Mouse (Mus musculus) fat pad, adult 2 months (tissue): Measurements from ENCODE around the gene Ercc6l2.
"Not testable (repeated sequence)": the region's sequence is repeated elsewhere in the genome, so short reads cannot be mapped to it uniquely, and the experiment has no call there.

Source experiments
- DNase-seq: peaks from one replicate; pipeline ENCODE4 v3.0.0-alpha.2; 2011; ENCODE audit warnings: low read depth, low spot score; ENCODE audit errors: extremely low read depth

Ercc6l2 gene

GRCm38 (mm10) chr13:63879105-63879863 is 64.2 kb downstream of the Ercc6l2 start:
- DNase-seq, result no peak

DNA sequence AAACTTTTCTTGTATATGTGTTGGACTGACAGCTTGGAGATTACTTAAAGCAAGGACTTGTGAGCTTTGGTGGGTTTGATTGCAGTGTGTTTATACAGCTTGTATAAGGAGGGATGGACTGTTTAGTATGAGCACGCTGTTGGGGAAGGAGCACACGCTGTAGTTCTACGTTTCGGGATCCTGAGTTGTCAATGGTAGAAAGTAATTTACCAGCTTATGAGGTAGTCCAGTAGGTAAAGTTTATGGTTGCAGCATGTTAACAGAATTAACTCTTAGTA is 64.8 kb downstream of the Ercc6l2 start:
- no peak for DNase-seq

DNA sequence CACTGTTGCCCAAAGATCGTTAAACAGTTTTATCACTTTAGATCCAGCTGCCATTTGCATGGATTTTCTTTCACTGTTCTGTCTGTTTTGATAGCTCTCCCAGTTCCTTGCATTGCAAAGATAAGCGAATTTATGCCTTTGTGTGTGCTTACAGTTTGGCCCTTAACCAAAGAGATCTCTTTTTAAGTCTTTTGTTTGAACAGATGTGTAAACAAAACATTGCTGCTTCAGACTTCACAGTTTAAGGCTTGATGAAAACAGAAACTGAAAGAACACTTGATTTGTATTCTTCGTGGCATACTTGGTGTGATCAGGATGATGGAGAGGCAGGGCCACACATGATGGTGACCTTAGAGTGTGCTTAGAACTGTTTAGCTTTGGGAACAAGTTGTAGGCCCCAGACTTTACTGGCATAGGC is 70.5 kb downstream of the Ercc6l2 start:
- DNase-seq, result no peak

- no peak for DNase-seq
These were observed 71.5 kb downstream of the Ercc6l2 start for GRCm38 (mm10) chr13:63886429-63887052.

GRCm38 (mm10) chr13:63900679-63901302 is 85.8 kb downstream of the Ercc6l2 start:
- no peak for DNase-seq

- DNase-seq, result no peak
These were observed 86.3 kb downstream of the Ercc6l2 start for GRCm38 (mm10) chr13:63901303-63901713.

DNA sequence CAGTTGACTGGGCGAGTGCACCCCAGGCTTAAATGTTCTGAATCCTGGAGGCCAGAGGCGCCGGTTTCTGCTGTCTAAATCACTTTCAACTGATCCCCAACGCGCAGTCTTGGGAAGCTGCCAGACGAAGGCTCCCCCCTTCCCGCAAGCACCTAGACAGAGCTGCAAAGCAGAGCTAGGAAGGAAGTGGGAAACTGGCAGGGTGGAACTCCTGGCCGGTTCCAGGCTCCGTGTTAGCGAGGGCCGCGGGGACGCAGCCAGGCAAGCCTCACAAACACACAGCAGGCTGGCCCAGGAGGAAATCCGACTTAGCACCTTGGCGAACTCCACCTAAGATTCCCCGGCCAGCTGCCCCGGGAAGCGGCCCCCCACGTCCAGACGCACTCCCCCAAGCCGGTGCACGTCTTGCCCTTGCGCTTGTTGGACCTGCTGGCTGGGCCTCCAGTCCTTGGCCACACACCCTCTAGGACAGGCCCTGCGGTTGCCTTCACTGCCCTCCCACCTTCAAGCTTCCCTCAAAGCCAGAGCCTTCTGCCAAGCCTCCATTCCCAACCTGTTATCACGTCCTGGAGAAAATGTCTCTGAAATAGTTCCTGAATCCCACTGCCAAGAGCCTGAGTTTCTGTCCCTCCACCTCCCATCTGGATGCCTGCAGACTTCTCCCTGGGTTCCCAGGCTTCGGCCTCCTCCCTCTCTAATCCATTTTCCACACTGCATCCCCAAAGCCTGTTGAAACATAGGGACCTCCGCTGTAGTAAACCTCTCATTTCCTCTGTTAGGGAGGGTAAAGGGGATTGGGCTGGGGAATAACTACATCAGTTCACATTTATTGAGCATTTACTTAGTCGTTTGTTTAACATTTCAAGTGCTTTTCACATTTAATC is 86.9 kb downstream of the Ercc6l2 start:
- DNase-seq, result no peak

- DNase-seq, result peak; percentile 94
These were observed 91.5 kb downstream of the Ercc6l2 start for GRCm38 (mm10) chr13:63906516-63906915.

DNA sequence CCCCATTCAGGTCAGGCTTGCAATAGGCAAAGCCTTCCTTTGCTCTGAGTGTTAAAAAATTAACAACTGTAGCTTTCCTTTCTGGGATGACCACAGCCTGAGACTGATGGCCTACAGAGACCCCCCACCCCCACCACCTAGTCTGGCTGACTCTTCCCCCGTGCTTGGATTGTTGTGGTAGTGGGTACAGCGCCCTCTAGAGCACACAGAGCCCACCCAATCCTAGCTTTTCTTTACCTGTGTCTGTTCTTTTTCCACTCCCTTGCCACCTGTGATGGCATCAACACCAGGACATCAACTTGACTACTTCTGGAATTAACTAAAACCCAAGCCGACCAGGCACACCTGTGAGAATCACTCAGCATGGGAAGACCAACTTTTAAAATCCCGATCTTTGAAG is 92.4 kb downstream of the Ercc6l2 start:
- DNase-seq, result no peak

GRCm38 (mm10) chr13:63910141-63910804 is 95.2 kb downstream of the Ercc6l2 start:
- no peak for DNase-seq

GRCm38 (mm10) chr13:63911617-63912016 is 96.6 kb downstream of the Ercc6l2 start:
- no peak for DNase-seq

- no peak for DNase-seq
These were observed 98.1 kb downstream of the Ercc6l2 start for GRCm38 (mm10) chr13:63913136-63913535.

DNA sequence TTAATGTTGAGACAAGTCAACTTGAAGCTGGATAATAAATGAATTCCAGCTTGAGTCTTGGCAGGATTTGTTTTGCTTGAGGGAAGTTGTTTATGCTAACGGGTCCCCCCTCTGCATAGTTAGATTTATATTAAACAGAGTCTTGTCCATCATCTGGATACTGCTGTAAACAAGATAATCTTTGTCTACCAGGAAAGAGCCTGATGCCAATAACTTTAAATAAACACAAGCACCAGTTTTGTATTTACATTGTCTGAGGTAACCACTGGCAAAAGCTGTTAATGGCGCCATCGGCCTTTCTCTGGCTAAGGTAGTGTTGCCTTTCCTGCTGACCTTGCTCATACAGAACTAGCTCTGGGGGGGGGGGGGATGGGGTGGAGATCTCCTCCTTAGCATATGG is 100.1 kb downstream of the Ercc6l2 start:
- DNase-seq, result no peak

DNA sequence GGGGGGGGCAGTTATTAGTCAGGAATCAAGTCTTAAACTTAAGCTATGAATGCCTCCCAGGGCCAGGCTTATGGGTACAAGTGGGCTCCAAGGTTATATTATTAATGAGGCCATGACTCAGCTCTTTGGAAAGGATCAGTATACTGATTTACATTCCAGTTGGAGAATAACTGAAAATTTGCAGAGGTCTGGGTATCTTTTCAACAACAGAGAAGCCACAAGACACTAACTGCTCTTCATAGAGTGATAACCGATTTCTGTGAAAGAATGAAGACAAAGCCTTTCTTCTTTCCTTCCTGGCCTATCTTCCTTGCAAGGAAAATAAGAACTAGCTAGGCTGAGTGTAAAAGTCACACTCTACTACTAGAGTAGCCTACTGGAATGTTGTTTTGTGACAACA is 100.6 kb downstream of the Ercc6l2 start:
- DNase-seq, result no peak

- no peak for DNase-seq
These were observed 101.5 kb downstream of the Ercc6l2 start for GRCm38 (mm10) chr13:63916568-63916967.

DNA sequence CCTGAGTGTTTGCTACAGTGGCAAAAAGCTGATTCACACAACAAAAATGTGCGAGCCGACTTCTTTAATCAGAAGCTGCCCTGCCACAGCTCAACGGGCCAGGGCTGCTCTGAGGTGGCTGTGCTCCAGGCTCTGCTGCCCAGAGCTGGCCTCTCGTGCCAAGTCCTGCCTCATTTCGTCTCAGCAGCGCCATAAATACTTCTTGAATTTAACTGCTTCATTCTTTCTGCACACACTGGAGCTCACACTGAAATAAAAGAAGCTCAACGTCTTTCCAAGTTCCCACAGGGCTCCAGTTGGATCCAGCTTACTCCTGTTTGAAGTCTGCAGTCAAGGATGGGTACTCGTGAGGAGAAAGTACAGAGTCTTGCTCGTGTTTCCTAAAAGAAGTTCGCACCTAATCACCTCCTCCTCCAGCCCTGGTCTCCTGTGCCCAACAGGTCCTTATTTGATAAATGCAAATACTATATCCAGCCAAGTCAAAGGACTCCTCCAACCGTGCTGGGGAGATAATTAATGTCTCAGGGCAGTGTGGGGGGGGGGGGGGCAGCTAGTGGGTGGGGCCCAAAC is 102.2 kb downstream of the Ercc6l2 start:
- no peak for DNase-seq

DNA sequence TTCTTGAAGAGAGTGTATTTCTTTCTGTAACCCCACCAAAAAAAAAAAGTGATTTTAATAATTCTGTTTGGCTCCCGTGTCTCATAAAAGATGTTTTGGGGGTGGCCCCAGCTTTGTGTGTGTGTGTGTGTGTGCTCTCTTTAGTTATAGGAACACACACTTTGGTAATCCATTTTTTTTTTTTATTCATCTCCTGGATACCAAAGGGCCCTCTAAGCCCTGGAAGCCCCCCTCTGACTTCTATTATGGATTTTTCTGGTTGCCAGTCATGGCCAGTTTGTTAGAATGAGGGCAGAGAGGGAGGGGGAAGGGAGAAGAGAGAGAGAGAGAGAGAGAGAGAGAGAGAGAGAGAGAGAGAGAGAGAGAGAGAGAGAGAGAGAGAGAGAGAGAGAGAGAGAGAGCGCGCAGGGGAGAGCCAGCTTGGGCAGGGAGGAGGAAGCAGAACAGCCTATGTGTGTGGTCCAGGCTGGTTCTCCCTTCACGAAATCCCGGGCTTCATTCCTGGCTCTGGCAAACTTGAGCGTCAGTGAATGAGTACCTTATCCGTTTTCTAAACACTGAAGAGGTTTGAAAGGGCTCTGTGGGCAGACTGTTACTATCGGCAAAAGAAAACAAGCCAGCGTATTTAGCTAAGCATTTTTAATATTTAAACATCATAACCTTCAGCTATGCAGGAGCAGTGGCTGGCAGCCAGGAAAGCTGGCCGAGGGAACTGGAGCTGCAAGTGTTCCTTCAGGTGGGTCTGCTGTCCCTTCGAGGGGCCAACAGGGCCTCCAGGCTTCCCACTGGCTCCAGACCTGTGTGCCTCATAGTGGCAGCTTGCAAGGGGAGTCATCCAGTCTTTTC is 103.0 kb downstream of the Ercc6l2 start:
- DNase-seq, result no peak

- no peak for DNase-seq
These were observed 103.8 kb downstream of the Ercc6l2 start for GRCm38 (mm10) chr13:63918733-63919422.

DNA sequence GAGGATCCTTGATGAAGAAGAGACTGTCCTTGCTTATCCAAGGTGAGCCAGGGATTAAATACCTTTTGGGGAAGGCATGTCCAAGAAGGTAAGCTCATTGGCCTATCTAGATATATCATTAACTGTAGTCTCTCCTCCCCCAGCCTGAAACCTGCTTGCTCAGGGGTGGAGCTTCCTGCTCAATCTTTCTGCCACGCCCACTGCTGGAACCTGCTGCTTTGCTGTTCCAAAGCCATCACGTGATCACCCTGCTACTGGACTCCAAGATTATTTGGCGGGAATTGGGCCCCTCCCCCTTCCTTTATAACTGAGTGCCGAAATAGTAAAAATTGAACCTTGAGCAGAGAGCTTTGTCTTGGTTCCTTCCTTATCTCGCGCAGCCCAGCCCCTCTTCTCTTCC is 109.0 kb downstream of the Ercc6l2 start:
- DNase-seq, result not testable (repeated sequence)
